Mouse (Mus musculus) B cell, adult 2 months (primary cell): Measurements from ENCODE around the gene Tcam1.

ENCODE experiments used
- DNase-seq, 2 experiments: peaks; one replicate each; pipeline ENCODE4 v3.0.0; 2022

Gene Tcam1

DNA sequence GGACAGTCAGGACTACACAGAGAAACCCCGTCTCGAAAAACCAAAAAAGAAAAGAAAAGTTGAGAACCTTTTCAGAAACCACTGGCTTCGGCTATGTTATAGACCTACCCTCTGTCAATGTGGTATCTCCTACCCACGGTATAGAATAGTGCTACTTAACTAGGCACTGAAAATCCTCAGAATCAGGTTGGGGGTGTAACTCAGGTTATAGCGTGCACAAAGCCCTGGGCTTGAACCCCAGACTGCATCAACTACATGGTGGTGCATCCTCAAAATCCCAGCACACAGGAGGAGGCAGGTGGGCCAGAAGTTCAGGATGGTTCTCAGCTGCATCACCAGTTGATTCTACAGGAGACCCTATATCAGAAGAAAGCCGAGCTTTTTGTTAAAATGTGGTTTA lies 2.7 kb upstream of the Tcam1 start:
- DNase-seq: no peak

DNA sequence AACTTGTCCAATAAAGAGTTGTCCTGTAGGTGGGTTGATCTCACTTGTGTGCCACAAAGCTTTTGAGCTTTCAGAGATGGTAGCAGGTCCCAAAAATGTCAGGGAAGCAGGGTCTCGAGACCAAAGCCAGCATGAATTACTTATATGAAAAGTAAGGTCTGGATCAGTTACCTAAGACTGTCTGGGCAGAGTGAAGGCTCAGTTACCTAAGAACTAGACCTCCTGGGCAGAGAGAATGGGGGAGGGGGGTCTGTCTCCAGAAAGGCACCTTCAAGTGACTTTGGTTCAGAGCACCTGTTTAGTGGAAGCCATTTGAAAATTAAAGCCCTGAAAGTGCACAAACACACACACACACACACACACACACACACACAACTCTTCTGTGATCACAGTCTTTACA lies 2.1 kb upstream of the Tcam1 start:
- DNase-seq: no peak

DNA sequence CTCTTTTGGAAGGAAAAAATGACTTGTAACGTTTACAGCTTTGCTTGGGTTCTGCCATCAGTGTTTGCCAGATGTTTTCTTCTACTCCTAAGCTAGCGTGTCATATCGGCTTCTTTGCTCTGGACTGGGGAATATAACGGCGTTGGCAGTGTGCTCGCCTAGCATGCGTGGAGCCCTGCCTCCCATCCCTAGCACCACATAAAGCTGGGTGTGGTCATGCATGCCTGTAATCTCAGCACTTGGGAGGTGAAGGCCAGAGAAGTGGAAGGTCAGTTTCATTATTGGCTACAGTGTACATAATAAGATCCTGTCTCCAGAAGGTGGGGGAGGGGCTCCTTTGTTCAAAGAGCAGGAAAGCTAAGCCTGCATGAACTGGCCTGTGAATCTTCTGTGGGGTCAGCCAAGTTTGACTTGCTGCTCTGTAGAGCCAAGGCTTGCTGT lies 1.5 kb upstream of the Tcam1 start:
- DNase-seq: no peak

DNA sequence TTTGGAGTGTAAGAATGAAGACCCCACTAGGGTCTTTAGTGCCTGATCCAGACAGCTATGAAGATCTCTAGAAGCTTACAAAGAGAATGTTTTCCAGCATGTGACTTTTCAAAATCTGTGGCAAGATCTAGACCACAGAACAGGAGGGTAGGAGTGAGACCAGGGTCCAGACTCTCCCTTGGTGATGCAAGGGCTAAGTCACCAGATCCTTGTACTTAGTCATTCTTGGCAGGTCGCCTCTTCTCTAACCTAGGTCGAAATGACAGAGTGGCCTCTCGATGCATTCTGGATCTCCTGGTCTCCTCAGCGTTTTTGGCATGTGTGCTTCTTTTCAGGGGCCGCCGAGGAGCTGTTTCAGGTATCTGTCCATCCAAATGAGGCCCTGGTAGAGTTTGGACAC lies 6.0 kb downstream of the Tcam1 start:
- DNase-seq: no peak

DNA sequence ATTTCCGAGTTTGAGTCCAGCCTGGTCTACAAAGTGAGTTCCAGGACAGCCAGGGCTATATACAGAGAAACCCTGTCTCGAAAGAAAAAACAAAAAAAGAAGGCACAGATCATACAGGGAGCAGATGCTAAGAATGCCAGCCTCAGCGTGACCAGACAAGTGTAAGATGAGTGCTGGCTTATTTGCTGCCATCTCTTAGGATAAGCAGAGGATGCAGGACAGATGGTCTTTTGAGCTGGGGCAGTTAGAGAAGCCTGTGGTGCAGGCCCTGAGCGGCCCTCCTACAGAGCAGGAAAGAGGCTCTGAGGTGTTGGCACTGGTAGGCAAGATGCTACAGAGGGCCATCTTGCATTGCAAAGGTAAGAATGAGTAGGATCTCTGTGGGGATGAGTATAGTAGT lies 6.9 kb downstream of the Tcam1 start:
- no peak for DNase-seq

DNA sequence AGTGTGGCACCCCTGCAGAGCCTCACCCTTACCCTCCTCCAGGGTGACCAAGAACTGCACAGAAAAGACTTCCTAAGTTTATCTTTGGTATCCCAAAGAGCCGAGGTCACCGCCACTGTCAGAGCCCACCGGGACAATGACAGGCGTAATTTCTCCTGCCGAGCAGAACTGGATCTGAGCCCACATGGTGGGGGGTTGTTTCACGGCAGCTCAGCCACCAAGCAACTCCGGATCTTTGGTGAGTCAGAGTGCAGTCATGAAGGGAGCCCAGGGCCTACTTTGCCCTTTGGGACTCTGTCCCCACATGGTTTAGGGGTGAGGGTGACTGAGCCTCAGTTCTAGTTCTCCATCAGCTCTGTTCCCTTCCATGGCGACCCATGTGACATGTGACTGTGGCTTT lies 7.7 kb downstream of the Tcam1 start:
- DNase-seq: no peak

DNA sequence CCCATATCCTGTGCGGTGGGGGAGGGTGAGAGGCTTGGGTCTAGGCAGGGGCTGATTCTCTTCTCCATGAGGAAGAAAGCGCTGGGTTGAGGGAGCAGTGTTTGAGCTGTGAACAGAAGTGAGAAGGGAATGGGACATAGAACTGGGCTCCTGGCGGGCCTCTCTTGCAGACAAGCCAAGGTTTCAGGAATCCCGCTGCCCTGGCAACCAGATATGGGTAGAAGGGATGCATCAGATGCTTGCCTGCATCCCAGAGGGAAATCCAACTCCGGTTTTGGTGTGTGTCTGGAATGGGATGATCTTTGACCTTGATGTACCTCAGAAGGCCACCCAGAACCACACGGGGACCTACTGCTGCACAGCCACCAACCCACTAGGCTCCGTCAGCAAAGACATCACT lies 9.7 kb downstream of the Tcam1 start:
- DNase-seq: no peak

DNA sequence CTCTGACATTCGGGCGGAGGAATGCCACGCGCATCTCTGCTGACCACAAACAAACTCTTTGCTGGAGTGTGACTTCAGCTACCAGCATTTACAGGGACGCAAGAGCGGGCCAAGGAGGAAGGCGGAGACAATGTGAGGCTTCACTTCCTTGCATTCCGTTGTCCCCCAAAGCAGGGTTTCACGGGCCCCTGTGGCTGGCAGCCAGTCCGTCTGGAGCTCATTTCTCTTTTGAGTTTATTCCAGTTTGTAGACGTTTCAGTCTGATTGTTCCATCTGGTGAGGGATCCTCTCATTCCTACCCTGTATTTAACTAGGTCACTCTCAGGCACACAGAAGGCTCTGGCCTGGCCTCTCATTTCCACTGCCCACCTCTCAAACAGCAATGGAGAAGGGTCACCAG lies 10.5 kb downstream of the Tcam1 start:
- no peak for DNase-seq

DNA sequence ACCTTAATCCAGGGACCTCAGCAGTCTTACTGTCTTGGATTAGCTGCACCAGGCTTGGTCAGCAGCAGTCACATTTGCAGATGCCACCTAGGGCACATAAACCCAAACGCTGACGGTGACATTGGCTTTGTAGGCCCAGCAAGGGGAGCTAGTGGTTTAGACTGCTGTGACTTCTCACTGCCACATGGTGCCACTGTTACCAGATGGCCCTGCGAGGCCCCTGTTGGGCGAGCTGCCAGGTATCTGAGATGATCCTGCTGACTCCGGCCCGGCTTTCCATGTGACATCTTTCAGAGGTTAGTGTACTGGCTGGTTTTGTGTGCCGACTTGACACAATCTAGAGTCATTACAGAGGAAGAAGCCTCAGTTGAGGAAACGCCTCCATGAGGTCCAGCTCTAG lies 12.9 kb downstream of the Tcam1 start:
- DNase-seq: peak; percentile 59 to 61

DNA sequence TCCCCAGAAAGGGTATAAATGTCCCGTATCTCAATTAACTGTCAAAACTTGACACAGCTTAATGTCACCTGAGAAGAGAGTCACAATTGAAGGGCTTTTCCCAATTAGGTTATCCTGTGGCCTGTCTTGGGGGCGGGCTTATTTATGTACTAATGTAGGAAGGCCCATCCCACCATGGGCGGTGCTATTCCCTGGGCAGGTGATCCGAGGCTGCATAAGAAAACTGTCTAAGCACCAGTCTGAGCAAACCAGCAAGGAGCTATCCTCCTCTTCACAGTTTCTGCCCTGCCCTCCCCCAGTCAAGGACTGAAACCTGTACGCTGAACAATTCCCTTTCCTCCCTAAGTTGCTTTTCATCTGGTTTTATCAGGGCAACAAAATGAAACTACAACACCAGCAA lies 13.9 kb downstream of the Tcam1 start:
- DNase-seq: no peak

DNA sequence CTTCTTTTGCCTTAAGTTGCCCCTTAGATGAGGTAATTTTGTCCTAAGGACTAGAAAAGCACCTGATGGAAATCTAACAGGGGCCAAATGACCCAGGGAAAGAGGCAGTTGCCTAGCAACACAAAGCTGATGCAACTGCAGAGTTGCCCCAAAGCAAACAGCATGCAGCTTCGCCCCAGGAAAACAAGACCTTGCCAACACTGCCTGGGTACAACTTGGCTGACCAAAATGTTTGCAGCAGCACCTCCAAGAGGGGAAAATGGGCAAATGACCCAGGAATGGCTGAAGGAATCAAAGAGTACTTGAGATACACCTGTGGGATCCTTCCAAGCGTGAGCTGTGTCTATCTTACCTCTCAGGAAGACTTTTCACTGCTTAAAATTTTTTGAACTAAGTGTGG lies 15.4 kb downstream of the Tcam1 start:
- no peak for DNase-seq

DNA sequence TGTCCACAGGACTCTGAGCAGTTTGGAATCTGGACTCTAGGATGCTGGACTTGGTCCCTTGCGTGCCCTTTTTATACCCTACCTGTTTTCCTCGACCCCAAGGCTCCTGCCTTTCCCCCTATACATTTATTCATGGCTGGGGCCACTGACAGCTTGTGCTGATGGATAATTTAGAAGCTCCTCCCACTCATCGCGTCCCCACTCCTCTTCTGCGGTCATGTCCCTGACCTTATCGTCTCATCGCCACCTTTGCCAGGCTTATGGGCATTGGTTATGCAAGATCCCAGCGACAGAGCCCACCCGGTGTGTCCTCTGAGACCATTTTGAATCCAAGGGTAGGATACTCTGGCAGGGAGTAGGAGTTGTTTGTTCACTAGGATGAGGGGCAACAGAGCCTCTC lies 25.3 kb downstream of the Tcam1 start, which contains the start of gene Gh:
Gh (minus strand) TSS at position 101 of the 400 bp plus-strand sequence.
- DNase-seq: no peak

DNA sequence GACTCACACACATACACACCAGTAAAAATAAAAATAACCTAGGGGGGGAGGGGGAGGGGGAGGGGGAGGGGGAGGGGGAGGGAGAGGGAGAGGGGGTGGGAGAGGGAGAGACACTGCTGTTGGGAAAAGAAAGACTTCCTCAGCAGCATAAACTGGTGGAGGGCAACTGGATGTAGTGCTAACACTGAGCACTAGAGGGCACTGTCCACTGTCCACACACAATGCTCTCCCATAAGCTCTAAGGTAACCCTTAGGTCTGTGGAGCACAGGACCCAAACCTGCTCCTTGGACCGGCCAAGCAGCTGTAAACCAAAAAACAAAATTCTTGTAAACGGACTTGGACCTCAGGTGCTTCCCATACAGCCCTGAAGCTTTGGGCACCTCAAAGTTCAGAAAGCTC lies 26.2 kb downstream of the Tcam1 start:
- DNase-seq: peak; percentile 82 to 84

DNA sequence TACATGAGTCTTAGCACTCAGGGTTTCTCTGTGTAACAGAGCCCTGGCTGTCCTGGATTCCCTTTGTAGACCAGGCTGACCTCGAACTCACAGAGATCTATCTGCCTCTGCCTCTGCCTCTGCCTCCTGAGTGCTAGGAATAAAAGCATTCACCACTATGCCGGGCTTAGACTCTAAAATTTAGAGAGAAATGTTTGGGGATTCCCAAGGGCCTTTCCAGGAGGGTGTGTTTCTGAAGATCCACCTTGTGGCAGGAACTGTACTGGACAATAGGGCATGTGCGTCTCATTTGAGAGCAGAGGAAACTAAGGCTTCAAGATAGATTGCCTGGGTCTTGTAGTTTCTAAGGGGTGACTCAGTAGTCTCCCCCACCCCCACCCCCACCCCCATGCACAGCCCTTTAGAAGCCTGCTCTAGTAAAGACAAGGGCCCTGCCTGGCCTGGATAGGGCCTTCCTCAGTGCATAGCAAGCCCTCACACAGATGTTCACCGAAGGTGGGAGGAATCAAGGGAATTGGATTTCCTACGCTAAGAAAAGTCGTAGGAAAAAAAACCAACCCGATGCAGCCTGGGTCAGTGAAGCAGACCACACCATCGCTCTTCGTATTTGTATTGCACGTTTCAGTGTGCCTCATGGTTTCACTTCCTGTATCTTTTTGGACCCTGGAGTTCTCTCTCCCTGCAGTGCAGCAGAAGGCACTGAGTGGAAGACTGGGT lies 29.0 kb downstream of the Tcam1 start:
- peak; percentile 74 to 80 for DNase-seq

DNA sequence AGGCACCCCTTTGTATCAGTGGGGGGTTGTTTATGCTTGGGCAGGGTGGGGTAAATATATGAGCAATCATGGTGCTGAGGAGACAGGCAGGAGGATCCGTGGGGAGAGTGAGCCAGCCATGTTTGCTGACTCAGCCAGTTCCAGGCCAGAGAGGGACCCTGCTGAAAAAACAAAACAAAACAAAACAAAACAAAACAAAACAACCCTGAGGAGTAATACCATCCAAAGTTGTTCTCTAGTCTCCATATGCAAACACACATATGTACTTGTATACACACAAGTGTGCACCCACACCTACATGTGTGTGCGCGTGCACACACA lies 29.6 kb downstream of the Tcam1 start:
- DNase-seq: no peak

DNA sequence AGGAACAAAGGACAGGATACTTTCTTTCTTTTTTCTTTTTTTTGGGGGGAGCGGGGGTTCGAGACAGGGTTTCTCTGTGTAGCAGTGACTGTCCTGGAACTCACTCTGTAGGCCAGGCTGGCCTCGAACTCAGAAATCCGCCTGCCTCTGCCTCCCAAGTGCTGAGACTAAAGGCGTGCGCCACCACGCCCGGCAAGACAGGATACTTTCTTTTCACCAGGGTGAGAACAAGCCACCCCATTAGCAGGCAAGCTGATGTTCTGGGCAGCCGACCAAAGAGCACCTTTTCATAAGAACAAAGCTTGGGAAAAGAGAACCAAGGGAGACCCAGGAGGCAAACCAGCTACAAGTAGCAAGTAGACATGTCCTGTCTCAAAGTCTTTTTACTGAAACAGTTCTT lies 30.3 kb downstream of the Tcam1 start:
- DNase-seq: peak; percentile 36

DNA sequence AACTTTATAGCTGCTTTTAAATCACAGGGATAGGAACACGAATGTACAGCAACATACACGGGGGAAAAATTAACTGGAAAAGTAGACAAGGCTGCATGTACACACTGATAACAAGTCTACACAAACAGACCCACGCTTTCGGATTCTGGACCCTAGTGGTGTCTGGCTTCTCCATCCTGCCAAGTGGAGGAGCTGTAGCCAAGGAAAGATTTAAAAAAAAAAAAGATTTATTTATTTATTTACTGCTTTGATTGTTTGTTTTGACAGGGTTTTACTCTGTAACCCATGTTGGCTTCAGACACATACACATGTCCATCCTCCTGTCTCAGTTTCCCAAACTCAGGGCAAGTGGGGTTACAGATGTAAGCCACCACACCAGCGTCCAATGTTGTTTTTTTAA lies 31.0 kb downstream of the Tcam1 start:
- DNase-seq: peak; percentile 18 to 21

DNA sequence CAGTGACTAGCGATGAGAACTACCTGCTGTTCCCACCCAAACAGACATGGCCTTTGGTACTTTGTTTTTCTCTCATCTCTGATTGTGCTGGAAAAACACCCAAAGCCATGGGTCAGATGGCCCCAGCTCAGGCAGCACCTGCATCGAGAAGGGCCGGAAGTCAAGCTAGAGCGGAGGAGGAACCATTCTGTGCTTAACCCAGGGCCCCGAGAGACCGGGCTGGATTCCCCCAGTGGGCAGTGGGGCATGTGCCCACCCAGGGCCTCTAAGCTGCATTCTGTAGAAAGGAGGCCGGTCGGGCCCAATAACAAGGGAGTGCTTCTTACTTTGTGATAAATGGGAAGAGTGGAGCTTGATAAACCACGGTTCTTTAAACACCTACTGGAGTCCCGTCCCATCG lies 31.7 kb downstream of the Tcam1 start:
- peak; percentile 87 to 90 for DNase-seq

DNA sequence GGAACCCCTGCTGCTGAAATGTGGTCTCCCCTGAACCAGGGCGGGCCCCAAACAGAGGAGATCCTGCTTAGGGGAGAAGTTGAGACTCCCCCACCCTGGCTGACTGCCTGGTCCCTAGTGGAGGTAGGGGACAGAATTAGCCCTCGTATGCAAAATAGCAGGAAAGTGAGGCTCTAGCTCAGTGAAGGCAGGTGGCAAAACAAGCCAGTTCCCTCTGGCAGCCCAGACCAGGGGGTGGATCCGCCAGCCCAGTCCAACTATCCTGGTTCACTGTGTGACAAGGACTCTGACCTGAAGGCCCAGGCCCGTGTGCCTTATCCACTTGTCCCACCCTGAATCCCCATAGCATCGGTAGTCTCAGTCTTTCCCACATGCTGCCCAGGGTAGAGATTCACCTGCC lies 33.7 kb downstream of the Tcam1 start:
- peak; percentile 70 to 73 for DNase-seq

DNA sequence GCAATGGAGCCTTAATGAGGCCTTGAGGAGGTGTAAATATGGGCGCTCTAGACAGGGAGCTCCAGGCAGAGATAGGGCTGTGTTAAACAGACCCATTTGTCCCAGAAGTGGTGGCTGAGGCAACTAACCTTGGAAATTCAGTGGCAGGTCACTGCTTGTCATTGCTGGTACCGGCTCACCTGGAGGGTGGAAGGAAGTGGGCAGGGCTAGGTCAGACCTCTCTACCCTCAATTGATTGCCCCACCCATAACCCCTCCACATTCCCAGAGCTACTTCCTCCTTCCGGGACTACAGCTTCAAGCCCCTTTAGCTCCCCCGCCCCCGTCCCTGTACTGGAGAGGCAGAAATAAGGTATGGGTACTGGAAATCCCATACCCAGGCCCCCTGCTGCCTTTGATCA lies 37.1 kb downstream of the Tcam1 start:
- peak in 1 of 2 experiments; percentile 46 for DNase-seq

DNA sequence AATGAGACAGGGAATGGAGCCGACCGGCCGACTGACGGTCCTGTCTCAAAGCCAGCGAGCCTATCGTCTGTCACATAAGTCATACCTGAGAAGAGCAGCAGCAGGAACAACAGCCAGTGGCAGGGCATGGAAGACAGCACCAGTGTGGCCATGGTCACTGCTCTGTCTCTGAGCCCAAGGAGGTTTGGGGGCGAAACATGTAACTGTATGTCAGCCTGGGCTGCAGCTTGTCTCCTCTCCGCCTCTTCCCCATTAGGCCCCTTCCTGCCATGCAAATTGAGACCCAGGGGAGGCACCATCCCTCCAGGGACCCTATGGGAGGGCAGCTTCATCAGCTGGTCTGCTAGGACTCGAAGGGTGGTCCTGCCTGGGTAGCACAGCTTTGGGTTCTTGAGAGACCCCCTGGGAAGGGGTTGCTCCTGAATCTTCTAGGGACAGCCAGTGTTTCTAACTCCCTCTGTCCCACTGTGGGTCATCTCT lies 37.9 kb downstream of the Tcam1 start, which contains the start of gene Cd79b:
Cd79b (minus strand) TSS at position 430 of the 480 bp plus-strand sequence.
- DNase-seq: peak; percentile 87 to 91

DNA sequence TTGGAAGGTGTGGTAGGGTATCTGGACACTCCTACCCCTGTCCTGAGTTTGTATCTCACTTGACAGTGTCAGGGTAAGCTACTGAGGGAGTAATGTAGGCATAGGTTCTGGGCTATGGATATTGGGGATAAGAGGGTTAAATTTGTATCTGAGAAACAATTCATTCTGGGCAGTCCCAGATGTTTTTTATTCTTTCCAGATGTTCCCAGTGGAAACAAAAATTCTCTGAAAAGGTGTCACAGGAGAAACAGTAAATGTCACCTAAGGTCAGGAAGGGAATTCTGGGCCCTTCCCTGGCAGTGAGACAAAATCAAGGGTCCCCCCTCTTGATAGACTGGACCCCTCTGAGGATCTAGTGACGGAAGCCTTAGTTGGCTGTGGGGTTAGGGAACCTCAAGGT lies 39.9 kb downstream of the Tcam1 start:
- no peak for DNase-seq

DNA sequence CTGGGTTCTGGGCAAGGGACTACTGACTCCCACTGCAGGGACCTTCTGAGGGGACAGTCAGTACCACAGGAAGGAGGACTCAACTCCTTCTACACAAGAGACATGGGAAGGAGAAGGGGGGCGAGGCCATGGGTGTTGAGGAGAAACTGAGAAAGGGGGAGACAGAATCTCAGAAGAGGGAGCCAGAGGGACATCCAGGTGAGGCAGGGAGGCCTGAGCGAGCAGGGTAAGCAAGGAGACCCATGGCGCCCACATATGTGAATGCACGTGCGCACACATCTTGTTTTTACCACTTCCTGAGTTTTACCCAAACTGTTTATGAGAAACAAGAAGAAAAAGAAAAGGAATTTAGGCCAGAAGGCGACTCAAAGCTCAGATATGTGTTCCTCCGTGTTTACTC lies 41.3 kb downstream of the Tcam1 start:
- DNase-seq: no peak

DNA sequence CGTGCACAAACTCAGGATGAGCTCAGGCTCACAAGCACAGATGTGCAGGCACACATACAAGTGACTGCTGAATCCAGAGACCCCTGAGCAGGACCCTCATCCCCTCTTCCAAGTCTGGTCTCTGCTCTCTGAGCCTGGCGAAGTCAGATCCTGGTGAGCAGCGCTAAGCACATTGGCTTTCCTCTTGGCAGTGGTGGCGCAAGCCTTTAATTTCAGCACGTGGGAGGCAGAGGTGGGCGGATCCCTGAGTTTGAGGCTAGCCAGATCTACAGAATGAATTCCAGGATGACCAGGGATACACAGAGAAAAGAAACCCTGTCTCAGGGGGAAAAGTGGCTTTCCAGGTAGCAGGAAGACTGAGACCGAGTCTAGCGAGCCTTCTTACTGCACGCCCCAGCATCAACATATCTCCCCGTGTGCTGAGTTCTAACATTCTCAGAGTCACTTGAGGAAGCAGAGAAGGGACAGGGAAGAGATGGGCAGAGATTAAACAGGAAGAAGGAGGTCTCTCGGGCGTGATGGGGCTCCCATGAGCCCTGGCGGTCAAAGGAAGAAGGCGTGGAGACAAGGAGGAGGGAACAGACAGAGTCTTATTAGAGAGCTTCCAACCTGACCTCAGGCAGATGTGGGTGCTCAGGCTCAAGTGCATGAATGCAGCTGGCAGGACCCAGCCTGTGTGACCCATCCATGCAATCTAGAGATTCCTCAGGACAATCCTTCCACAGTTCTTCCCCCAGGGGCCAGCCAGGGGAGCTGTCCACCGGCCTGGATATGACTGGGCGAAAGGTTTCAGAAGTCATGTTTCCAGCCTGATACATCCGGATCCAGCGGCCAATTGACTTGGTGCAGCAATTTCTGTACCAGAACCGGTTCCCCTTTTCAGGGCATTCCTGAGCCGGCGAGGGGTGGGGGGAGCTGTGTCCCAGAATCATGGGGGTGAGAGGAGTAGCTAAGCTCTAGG lies 42.2 kb downstream of the Tcam1 start:
- DNase-seq: no peak
